Mouse (Mus musculus) lung, embryonic 16.5 days (tissue): Measurements from ENCODE around the gene Kcnab1. TPM values are rescaled to one million over a fixed set of nuclear protein-coding genes. Genes with fewer than 3 reads are reported as not detected.

Experiments
- ATAC-seq: fragments of 200-750 bp; cut with Nextera tagmentation; 2 replicates; pipeline ENCODE4 v1.8.0; 2017; ENCODE audit warnings: low read depth, mild to moderate bottlenecking, moderate library complexity
- H3K27ac ChIP-seq: fragments of 300-500 bp; sonication (generic); 2 replicates; pipeline ENCODE4 v1.5.1; 2014; ENCODE audit warnings: mild to moderate bottlenecking, control low read depth, low read length
- H3K27me3 ChIP-seq: fragments of 300-500 bp; sonication (generic); 2 replicates; pipeline ENCODE4 v1.6.1; 2014; ENCODE audit warnings: low read depth, low read length, mixed read lengths; ENCODE audit not compliant: control insufficient read depth, insufficient read depth
- H3K36me3 ChIP-seq: fragments of 300-500 bp; sonication (generic); 2 replicates; pipeline ENCODE4 v1.6.1; 2014; ENCODE audit warnings: low read length; ENCODE audit not compliant: control insufficient read depth, insufficient read depth
- H3K4me1 ChIP-seq: fragments of 300-500 bp; sonication (generic); replicated peaks from 2 replicates; pipeline ENCODE4 v1.6.1; 2014; ENCODE audit warnings: low read length, mixed read lengths; ENCODE audit not compliant: control insufficient read depth, insufficient read depth
- H3K4me2 ChIP-seq: fragments of 300-500 bp; sonication (generic); 2 replicates; pipeline ENCODE4 v1.6.1; 2014; ENCODE audit warnings: low read depth, low read length, control low read depth
- H3K4me3 ChIP-seq: fragments of 300-500 bp; sonication (generic); 2 replicates; pipeline ENCODE4 v1.5.1; 2014; ENCODE audit warnings: mild to moderate bottlenecking, low read length, control low read depth
- H3K9ac ChIP-seq: fragments of 300-500 bp; sonication (generic); 2 replicates; pipeline ENCODE4 v1.6.1; 2014; ENCODE audit warnings: low read length, control low read depth
- H3K9me3 ChIP-seq: fragments of 300-500 bp; sonication (generic); 2 replicates; pipeline ENCODE4 v1.6.1; 2016; ENCODE audit warnings: low read length; ENCODE audit not compliant: control insufficient read depth
- WGBS: fragments of 180-500 bp; shearing (Covaris S2); extraction: QIAGEN DNeasy Blood & Tissue Kit; methylation state at CpG from one replicate; pipeline ENCODE4 v1.1.7; 2014; 5-methylcytosine and 5-hydroxymethylcytosine counted together
- polyA plus RNA-seq: library from polyadenylated mRNA; unstranded; fragments of >200 nt; fragmentation: Nextera tagmentation; extraction: Ambion mirVana; gene quantifications from 2 replicates; pipeline ENCODE4 v1.2.1, GENCODE M21; 2015

Gene Kcnab1
- polyA plus RNA-seq, 1 experiment from 2014 or later, result 2.3 TPM

DNA sequence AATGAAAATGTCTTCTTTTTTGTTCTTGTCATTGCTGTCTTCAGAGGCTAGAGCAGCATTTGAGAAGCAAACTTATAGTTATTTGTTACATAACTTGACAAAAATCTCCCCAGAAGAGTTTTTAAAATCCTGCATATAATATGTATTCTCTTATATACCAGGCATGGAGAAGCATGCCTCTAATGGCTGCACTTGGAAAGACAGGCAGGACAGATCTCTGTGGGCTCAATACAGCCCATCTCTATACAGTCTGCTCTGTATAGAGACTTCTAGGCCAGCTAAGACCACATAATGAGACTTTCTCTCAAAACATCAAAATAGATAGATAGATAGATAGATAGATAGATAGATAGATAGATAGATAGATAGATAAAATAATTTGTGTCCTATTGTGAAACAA, 111.1 kb downstream of the Kcnab1 start:
- H3K4me3 ChIP-seq, result no peak overlapping the region
- no peak overlapping the region for H3K4me2 ChIP-seq
- H3K36me3 ChIP-seq, result no peaks in the 10 kb centered on the region
- no peaks in the 10 kb centered on the region for H3K9me3 ChIP-seq
- no peaks in the 10 kb centered on the region for H3K27me3 ChIP-seq
- ATAC-seq, result no peak
- H3K9ac ChIP-seq, result no peak overlapping the region
- no peak overlapping the region for H3K27ac ChIP-seq
- no peaks in the 10 kb centered on the region for H3K4me1 ChIP-seq

DNA sequence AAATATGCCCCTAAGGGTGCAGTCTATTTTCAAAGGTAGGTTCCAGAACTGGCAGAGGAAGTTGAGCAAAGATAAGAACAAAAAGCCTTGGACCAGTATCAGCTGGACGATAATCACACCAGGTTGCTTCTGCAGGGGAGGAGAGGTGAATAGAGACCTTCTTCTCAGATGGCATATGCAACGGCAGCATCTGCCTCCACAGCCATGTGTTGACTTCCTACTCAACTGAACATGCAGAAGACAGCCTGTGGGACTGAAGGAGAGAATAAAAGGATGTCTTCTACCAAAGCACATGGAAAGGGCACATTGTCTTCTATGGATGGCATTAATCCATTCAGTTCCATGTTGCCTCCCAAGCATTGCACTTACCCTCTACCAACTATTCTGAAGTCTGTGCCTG, 114.5 kb downstream of the Kcnab1 start:
- no peak overlapping the region for H3K9ac ChIP-seq
- WGBS, result 86% methylated on average over 2 of the region's 2 CpGs
- no peak overlapping the region for H3K4me2 ChIP-seq
- no peaks in the 10 kb centered on the region for H3K9me3 ChIP-seq
- ATAC-seq, result no peak
- H3K4me3 ChIP-seq, result no peak overlapping the region
- no peak overlapping the region for H3K27ac ChIP-seq
- no peaks in the 10 kb centered on the region for H3K36me3 ChIP-seq
- H3K27me3 ChIP-seq, result no peaks in the 10 kb centered on the region
- no peaks in the 10 kb centered on the region for H3K4me1 ChIP-seq

DNA sequence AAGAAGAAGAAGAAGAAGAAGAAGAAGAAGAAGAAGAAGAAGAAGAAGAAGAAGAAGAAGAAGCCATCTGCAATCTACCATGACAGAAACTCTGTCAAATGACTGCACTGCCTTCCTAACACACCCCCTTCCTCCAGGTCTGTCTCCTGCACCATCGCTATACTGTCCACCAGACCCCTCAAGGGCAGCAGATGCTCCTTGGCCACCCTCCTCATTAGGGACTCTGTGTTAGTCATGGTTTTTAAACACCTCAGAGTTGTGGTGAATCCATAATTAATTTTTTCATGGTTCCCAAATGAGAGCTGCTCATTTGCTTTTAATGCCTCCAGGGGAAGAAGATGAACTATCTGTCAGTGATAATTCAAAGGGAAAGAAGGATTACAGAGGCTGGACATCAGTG, 121.8 kb downstream of the Kcnab1 start:
- Histone ChIP-seq H3K9ac (no peak overlapping the region), H3K27ac (no peak overlapping the region), H3K4me2 (no peak overlapping the region), H3K4me3 (no peak overlapping the region), H3K27me3 (no peaks in the 10 kb centered on the region), H3K9me3 (peaks cover 3% of the 10 kb centered on the region; the same call in 1 of the 2 replicates), H3K36me3 (no peaks in the 10 kb centered on the region), H3K4me1 (no peaks in the 10 kb centered on the region)
- 84% methylated on average over 1 of the region's 1 CpGs for WGBS
- ATAC-seq, result no peak

DNA sequence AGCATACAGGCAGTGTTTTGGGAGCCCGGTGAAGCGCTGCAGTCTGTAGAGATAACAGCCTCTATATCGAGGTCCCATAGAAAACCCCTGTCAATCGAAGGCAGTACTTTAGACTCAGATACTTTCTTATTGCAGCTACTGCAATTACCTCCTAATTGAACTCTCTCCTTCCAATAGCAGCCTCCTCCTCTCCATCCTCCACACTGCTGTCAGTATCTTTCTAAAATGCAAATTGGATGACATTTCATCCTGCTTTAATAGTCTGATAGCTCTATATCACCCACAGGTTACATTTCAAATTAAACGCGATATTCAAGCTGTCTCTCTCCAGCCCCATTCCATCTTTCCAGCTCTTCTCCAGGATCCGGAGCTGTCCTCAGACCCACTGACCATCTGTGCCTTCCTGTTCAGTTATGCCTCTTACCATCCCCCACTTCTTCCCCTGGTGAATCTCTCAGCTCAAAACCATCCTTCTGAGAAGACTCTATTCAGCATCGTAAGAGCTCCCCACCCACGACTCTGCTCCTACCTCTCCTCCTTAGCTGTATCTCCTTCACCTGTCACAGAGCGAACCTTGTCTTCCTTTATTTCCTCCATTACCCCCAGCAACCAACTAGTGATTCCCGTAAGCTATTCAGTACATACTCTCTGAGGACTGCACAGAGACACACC, 122.4 kb downstream of the Kcnab1 start:
- no peaks in the 10 kb centered on the region for H3K27me3 ChIP-seq
- no peak overlapping the region for H3K9ac ChIP-seq
- H3K4me2 ChIP-seq, result no peak overlapping the region
- WGBS, result 71% methylated on average over 11 of the region's 11 CpGs
- H3K4me3 ChIP-seq, result no peak overlapping the region
- H3K9me3 ChIP-seq, result peaks cover 5% of the 10 kb centered on the region; the same call in 1 of the 2 replicates
- ATAC-seq, result no peak
- no peak overlapping the region for H3K27ac ChIP-seq
- H3K4me1 ChIP-seq, result no peaks in the 10 kb centered on the region
- no peaks in the 10 kb centered on the region for H3K36me3 ChIP-seq

DNA sequence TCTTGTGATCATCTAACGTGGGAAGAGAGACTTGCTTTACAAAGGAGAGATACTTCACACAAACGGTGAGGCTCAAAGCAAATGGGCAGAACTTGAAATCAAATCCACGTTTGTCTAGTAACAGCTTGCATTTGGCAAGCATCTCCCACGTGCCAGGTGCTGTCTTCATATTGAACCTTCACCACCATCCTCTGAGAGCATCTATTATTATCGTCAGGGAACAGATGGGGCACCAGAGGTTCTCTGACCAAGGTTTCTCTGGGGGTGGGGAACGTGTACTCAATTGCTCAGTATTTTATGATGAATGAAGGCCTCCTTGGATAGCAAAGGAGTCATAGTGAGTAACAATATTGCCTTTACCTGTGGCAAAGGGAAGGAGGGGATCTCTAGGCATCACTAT, 139.8 kb downstream of the Kcnab1 start:
- no peak for ATAC-seq
- no peaks in the 10 kb centered on the region for H3K27me3 ChIP-seq
- H3K36me3 ChIP-seq, result no peaks in the 10 kb centered on the region
- H3K27ac ChIP-seq, result no peak overlapping the region
- H3K4me1 ChIP-seq, result no peaks in the 10 kb centered on the region
- no peaks in the 10 kb centered on the region for H3K9me3 ChIP-seq
- WGBS, result 55% methylated on average over 6 of the region's 6 CpGs
- no peak overlapping the region for H3K4me3 ChIP-seq
- no peak overlapping the region for H3K9ac ChIP-seq
- H3K4me2 ChIP-seq, result no peak overlapping the region

DNA sequence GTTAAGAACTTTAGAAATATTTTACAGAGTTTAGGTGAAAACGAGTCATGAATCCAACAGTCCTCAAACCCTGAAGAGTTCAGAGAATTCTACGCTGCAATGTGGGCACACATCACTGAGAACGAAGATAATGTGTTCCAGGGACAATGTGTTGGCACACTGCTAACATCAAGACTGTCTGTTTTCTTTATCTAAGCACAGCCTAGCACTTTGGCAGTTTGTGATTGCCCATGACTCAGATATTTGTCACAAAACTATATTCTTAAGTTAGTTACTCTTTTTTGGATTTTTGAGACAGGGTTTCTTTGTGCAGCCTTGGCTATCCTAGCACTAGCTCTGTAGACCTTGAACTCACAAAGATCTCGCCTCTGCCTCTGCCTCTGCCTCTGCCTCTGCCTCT, 151.3 kb downstream of the Kcnab1 start:
- WGBS, result 81% methylated on average over 4 of the region's 4 CpGs
- Histone ChIP-seq H3K4me1 (no peaks in the 10 kb centered on the region), H3K4me2 (no peak overlapping the region), H3K9me3 (no peaks in the 10 kb centered on the region), H3K4me3 (no peak overlapping the region), H3K27me3 (no peaks in the 10 kb centered on the region), H3K36me3 (no peaks in the 10 kb centered on the region), H3K9ac (no peak overlapping the region), H3K27ac (no peak overlapping the region)
- no peak for ATAC-seq

DNA sequence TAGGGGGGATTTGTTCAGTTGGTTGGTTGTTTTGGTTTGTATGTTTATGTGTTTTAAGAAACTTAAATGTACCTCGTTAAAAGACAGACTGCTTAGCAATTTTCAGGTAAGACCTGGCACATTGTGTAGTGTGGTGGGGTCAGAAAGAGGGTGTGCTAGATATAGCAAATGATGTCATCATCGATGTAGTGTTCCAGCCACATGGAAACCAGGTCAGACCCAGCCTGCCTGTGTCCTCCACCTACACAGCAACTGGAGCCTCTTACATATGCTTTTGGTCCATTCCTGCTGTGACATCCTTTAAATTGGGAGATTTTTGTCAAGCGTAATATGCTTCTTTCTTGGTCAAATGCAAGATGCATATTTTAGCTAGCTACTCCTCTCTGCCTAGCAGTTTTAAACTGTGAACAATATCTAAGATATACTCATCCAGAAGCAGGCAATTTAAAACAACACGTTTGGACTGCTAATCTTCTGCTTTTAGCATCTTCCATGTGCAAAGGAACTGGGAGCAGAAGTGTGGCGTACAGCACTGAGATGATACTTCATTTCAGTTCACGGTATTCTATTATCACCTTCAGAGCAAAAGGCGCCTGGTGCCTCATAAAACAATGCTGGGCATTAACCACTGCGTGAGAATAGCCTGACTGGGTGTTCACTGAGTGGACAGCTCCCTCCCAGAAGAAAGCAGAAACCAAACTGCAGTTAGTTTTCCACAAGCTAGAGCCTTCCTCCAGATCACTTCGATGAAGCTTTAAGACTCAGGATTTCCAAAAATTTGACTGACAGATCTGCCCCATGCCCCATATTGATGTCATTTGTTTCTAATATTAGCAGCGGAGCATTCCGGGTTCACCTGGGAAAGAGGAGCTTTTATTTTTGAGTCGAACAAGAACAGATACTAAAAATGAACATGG, 153.6 kb downstream of the Kcnab1 start:
- 76% methylated on average over 12 of the region's 12 CpGs for WGBS
- Histone ChIP-seq H3K27ac (no peak overlapping the region), H3K4me2 (no peak overlapping the region), H3K9me3 (no peaks in the 10 kb centered on the region), H3K4me1 (no peaks in the 10 kb centered on the region), H3K27me3 (no peaks in the 10 kb centered on the region), H3K9ac (no peak overlapping the region), H3K36me3 (no peaks in the 10 kb centered on the region), H3K4me3 (no peak overlapping the region)
- ATAC-seq, result no peak

DNA sequence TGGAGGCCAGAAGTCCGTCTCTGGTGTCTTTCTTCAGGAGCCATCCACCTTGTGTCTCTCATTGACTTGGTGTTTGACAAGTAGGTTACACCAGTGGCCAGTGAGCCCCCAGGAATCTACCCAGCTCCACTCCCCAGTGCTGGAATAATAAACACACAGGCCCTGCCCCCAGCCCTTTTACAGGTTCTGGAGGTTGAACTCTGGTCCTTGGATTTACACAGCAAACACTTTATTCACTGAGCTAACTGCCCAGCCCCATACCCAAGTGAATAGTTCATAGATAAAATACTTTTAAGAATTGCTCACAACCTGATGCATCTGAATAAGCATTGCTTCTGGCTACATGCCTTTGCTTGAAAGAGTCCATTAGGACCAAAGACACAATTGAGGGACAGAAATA, 164.1 kb downstream of the Kcnab1 start:
- Histone ChIP-seq H3K36me3 (no peaks in the 10 kb centered on the region), H3K9ac (no peak overlapping the region), H3K27ac (no peak overlapping the region), H3K27me3 (no peaks in the 10 kb centered on the region), H3K9me3 (no peaks in the 10 kb centered on the region), H3K4me2 (no peak overlapping the region), H3K4me3 (no peak overlapping the region), H3K4me1 (no peaks in the 10 kb centered on the region)
- ATAC-seq, result no peak
- WGBS, result 48% methylated on average over 1 of the region's 1 CpGs

DNA sequence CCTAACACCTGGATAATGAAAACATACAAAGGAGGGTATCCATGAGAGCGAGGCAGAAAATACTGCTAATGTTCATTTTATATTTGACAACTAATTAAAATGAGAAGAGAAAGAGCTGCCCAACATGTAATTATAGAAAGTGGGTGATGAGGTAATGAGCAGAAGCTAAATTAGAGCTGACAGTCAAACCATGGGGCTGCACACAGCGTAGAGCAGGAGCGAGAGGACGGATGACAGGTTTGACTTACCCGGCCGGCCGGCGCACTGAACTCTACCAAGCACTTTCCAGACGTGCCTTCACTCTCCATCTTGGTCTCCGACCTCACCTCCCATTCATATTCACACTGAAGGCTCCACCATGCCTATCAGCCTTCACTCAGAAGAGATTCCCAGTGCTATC, 168.6 kb downstream of the Kcnab1 start:
- Histone ChIP-seq H3K4me1 (no peaks in the 10 kb centered on the region), H3K27me3 (no peaks in the 10 kb centered on the region), H3K9ac (no peak overlapping the region), H3K27ac (no peak overlapping the region), H3K4me2 (no peak overlapping the region), H3K4me3 (no peak overlapping the region), H3K36me3 (no peaks in the 10 kb centered on the region), H3K9me3 (no peaks in the 10 kb centered on the region)
- 88% methylated on average over 10 of the region's 10 CpGs for WGBS
- no peak for ATAC-seq
